Mouse (Mus musculus) Patski (cell line): ENCODE measurements at regions not wholly inside any gene's neighbourhood (a gene's known extent, or its start where the extent isn't known, plus 50 kb on each side); places are given as distances from the start of the nearest gene placed in this dataset.

Experiments
- ATAC-seq: fragments of 100-300 bp; one replicate; pipeline ENCODE4 v1.8.0; 2021
- CTCF ChIA-PET: fragments of 350-600 bp; sonication (Branson Sonifier 250); formaldehyde crosslinking; loops from one replicate; lab custom pipeline; 2022; ENCODE audit warnings: inconsistent platforms; lab: Charles Lee
- POLR2A ChIA-PET: fragments of 350-600 bp; sonication (Branson Sonifier 250); formaldehyde crosslinking; loops from one replicate; lab custom pipeline; 2022; ENCODE audit warnings: antibody characterized with exemption, inconsistent platforms; lab: Charles Lee
- DNase-seq: peaks from one replicate; pipeline ENCODE4 v3.0.0-alpha.2; 2011; ENCODE audit warnings: low read depth, low spot score
- H3K27me3 ChIP-seq: fragments of 371-371 bp; one replicate; pipeline ENCODE4 v1.5.1; 2021
- CTCF ChIP-seq: fragments of 100-300 bp; IDR thresholded peaks from one replicate; pipeline ENCODE4 v1.5.1; 2021
- in situ Hi-C: fragments of 300-500 bp; cut with MboI; formaldehyde crosslinking; loops from 3 replicates; pipeline ENCODE4 v1.11.1; 2018; ENCODE audit warnings: low pct_unique_long_range_greater_than_20kb, mixed read lengths

DNA sequence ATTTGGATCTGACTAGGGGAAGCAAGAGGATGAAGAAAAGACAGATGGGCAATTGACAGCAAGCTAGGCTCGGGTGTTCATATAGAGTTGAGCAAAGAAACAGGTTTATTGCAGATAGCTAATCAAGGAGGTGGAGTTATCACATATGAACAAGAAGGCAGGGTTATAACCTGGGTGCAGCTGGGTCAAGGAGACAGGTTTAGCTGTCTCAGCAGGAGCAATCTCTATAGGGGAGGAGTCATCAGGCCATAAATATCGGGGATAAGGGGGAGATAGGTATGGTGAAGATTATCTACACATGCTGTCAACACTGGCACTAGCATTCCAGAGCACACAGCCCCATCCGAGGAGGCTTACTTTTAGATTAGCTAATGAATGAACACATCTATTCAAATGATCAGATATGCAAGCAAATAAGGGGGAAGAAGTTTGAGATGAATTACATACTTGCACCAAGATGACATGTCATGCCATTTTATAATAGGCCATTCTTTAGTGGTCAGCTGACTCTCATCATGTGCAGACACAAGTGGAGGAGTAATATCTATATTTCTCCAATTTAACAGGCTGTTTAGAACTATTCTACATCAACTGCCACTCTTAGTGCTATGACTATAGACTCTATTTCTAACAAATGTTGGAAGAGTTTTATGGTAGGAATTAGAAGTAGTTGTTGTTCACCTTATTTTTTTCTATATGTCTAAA lies 76.9 kb downstream of the Lhx9 start:
- ChIA-PET POLR2A (no interaction called here), CTCF (no interaction called here)
- in situ Hi-C loops = no loop called here

DNA sequence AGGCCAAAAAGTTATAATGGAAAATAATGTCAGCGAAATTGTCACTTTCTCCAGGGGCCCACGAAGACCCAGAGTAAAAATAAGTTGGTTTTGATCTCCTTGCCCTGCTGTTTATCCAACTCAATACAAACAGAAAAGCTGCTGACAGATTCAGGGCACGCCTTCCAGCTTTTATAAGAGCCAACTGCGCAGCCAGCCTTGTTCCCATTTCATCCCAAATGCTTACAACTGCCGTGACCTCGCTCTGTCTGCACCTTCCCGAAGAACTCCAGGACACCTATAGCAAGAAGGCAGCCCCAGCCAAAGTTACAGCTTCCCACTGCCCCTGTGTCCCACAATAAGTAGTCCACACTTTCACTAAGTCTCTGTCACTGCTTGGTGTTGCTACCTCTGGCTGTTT lies 85.5 kb downstream of the Lhx9 start:
- POLR2A ChIA-PET = no interaction called here

More for the DNA sequence above, 76.9 kb downstream of the Lhx9 start:
- H3K27me3 ChIP-seq = peaks cover 20% of the 10 kb centered on the region
- no peak for TF ChIP-seq CTCF
- DNase-seq (no peak), ATAC-seq (no peak)

GRCm38 (mm10) chr1:138757777-138758176 lies 90.6 kb downstream of the Lhx9 start:
- H3K27me3 ChIP-seq = no peaks in the 10 kb centered on the region
- ATAC-seq = no peak
- ChIA-PET POLR2A (no interaction called here), CTCF (no interaction called here)
- no peak for TF ChIP-seq CTCF
- in situ Hi-C loops = loop anchor here (10.0 kb wide), 2 partner anchors 433 to 623 kb away; no protein-coding TSS in a partner anchor
- no peak for DNase-seq

More for the DNA sequence above, 85.5 kb downstream of the Lhx9 start:
- CTCF ChIA-PET = interaction anchor here (1.9 kb wide), 1 partner anchor 10 kb away, joined by 9 read pairs; no protein-coding TSS in a partner anchor
- H3K27me3 ChIP-seq = peaks cover 10% of the 10 kb centered on the region
- in situ Hi-C loops = no loop called here
- no peak for TF ChIP-seq CTCF
- ATAC-seq = no peak
- DNase-seq = no peak

DNA sequence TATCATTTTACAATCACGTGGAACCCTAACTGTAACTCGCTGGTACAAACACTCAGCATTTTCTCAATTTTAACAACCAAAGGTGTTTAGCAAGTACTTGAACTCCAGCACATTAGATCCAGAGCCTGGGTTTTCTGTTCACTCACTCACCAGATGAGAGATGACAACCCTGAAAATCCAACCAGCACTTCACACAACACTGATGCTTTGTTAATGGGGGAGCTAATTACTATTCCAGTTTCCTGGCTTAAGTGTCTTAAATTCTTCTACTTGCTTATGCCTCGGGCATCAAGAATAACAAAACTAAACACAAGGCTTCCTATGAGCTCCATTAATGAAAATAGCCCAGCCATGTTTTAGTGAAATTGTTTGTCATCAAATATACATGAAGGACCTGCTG lies 113.4 kb upstream of the Nek7 start:
- ATAC-seq = no peak
- ChIA-PET POLR2A (no interaction called here), CTCF (interaction anchor here (1.3 to 2.3 kb wide), 2 partner anchors 19 to 405 kb away, joined by 3 to 6 read pairs; no protein-coding TSS in a partner anchor)
- no peak for TF ChIP-seq CTCF
- no peaks in the 10 kb centered on the region for H3K27me3 ChIP-seq
- in situ Hi-C loops = no loop called here
- no peak for DNase-seq

DNA sequence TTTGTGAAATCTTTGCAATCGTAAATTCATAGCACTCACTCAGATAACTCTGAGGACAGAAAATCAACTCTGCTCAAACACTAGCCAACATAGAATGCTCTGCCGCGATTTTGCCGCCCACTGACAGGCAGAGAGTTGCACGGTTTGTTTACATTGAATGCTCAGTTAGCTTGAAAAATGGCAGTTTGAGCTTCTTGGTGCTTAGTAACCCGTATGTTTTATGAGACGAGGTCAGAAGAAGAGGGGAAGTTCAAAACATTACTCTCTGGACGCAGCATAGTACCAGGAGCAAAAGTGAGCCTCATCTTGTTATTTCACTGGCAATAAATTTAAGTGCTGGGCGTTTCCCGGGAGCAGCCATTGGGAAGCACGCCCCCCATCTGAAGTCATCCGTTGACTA lies 111.1 kb upstream of the Nek7 start:
- TF ChIP-seq CTCF = no peak
- no peak for DNase-seq

DNA sequence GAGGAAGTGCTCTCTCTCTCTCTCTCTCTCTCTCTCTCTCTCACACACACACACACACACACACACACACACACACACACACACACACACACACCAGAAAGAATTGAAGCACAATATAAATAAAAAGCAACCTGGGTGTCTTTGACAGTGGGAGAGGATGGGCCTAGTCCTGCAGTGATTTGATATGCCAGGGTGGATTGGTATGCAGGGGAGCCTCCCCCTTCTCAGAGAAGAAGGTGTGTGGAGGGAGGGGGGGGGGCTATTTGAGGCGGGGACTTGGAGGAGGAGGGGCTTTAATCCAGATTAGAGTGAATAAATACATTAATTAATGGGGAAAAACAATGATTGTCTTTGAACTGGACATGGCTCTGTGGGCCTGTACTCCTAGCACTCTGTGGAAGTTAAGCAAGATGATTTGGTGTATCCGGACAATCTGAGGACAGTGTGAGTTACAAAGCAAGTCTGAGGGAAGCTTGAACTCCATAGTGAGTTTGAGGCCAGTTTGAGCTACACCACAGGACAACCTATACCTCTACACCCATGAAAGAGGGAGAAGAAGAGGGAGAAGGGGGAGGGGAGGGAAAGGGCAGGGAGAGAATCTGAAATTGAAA lies 109.3 kb upstream of the Nek7 start:
- H3K27me3 ChIP-seq = no peaks in the 10 kb centered on the region
- TF ChIP-seq CTCF = no peak
- in situ Hi-C loops = no loop called here
- ChIA-PET CTCF (no interaction called here), POLR2A (no interaction called here)
- ATAC-seq (no peak), DNase-seq (no peak)

More for the DNA sequence above, 111.1 kb upstream of the Nek7 start:
- H3K27me3 ChIP-seq = no peaks in the 10 kb centered on the region
- ATAC-seq = no peak
- POLR2A ChIA-PET = no interaction called here
- in situ Hi-C loops = no loop called here
- CTCF ChIA-PET = interaction anchor here (0.9 kb wide), 1 partner anchor 9 kb away, joined by 3 read pairs; no protein-coding TSS in a partner anchor

GRCm38 (mm10) chr1:138720728-138721127 lies 100.8 kb upstream of the Nek7 start:
- H3K27me3 ChIP-seq = no peaks in the 10 kb centered on the region
- no peak for TF ChIP-seq CTCF
- ATAC-seq = no peak
- ChIA-PET CTCF (no interaction called here), POLR2A (no interaction called here)
- in situ Hi-C loops = no loop called here
- no peak for DNase-seq

- ATAC-seq = no peak
- no peaks in the 10 kb centered on the region for H3K27me3 ChIP-seq
- CTCF ChIA-PET = interaction anchor here (1.2 kb wide), 1 partner anchor 33 kb away, joined by 4 read pairs; no protein-coding TSS in a partner anchor
- POLR2A ChIA-PET = interaction anchor here (0.7 kb wide), 1 partner anchor 11 kb away, joined by 4 read pairs; no protein-coding TSS in a partner anchor
- TF ChIP-seq CTCF = no peak
- no peak for DNase-seq
- in situ Hi-C loops = no loop called here
Observed at GRCm38 (mm10) chr1:138719297-138719696, 99.4 kb upstream of the Nek7 start.

- no peaks in the 10 kb centered on the region for H3K27me3 ChIP-seq
- TF ChIP-seq CTCF = no peak
- ATAC-seq (no peak), DNase-seq (no peak)
- CTCF ChIA-PET = no interaction called here
- in situ Hi-C loops = no loop called here
- POLR2A ChIA-PET = no interaction called here
Observed at GRCm38 (mm10) chr1:138716991-138717390, 97.0 kb upstream of the Nek7 start.

DNA sequence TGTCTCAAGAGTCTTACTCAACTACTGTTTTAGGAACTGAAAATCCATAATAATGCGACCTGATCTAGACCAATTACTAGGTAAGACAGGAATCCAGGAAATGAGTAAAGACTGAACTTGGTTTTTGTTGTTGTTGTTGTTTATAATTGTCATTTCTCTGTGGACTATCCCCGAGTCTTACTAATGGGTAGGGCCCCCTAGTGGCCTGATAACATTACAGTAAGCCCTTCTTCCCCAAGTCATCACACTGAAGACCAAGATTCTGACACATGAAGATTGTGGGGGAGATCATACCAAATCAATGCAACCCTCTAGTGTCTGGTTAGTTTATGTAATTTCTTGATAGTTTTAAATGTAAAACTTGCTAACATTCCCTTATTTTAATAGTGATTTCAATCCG lies 95.2 kb upstream of the Nek7 start:
- H3K27me3 ChIP-seq = no peaks in the 10 kb centered on the region
- TF ChIP-seq CTCF = peak; percentile 35
- in situ Hi-C loops = no loop called here
- ChIA-PET POLR2A (no interaction called here), CTCF (no interaction called here)
- ATAC-seq (no peak), DNase-seq (no peak)

GRCm38 (mm10) chr1:138709229-138709608 lies 89.3 kb upstream of the Nek7 start:
- H3K27me3 ChIP-seq = no peaks in the 10 kb centered on the region
- POLR2A ChIA-PET = no interaction called here
- in situ Hi-C loops = no loop called here
- DNase-seq (no peak), ATAC-seq (no peak)
- no peak for TF ChIP-seq CTCF
- CTCF ChIA-PET = interaction anchor here (1.2 kb wide), 1 partner anchor 89 kb away, joined by 4 read pairs; the partner anchor contains the start of gene Nek7
